Mouse (Mus musculus) kidney, embryonic 14.5 days (tissue): ENCODE results near the gene Ablim1. TPM values are rescaled to one million over a fixed set of nuclear protein-coding genes. Genes with fewer than 3 reads are reported as not detected.

Experiments used
- ATAC-seq: fragments of 200-750 bp; cut with Nextera tagmentation; 2 replicates; pipeline ENCODE4 v1.8.0; 2017; ENCODE audit warnings: moderate number of reproducible peaks, mild to moderate bottlenecking, moderate TSS enrichment, moderate library complexity; ENCODE audit not compliant: low FRiP score, low TSS enrichment
- H3K27ac ChIP-seq: fragments of 300-500 bp; sonication (generic); 2 replicates; pipeline ENCODE4 v1.5.1; 2014; ENCODE audit warnings: low read depth, mild to moderate bottlenecking, low read length, moderate library complexity, mixed read lengths
- H3K27me3 ChIP-seq: fragments of 300-500 bp; sonication (generic); 2 replicates; pipeline ENCODE4 v1.6.1; 2014; ENCODE audit warnings: mild to moderate bottlenecking, low read length; ENCODE audit not compliant: control insufficient read depth, insufficient read depth
- H3K36me3 ChIP-seq: fragments of 300-500 bp; sonication (generic); 2 replicates; pipeline ENCODE4 v1.6.1; 2014; ENCODE audit warnings: low read length, mixed read lengths; ENCODE audit not compliant: control insufficient read depth, insufficient read depth
- H3K4me1 ChIP-seq: fragments of 300-500 bp; sonication (generic); 2 replicates; pipeline ENCODE4 v1.6.1; 2014; ENCODE audit warnings: low read length, mixed read lengths; ENCODE audit not compliant: control insufficient read depth, insufficient read depth
- H3K4me2 ChIP-seq: fragments of 300-500 bp; sonication (generic); replicated peaks from 2 replicates; pipeline ENCODE4 v1.6.1; 2014; ENCODE audit warnings: low read depth, mild to moderate bottlenecking, low read length
- H3K4me3 ChIP-seq: fragments of 300-500 bp; sonication (generic); 2 replicates; pipeline ENCODE4 v1.5.1; 2014; ENCODE audit warnings: mild to moderate bottlenecking, low read length
- H3K9ac ChIP-seq: fragments of 300-500 bp; sonication (generic); 2 replicates; pipeline ENCODE4 v1.6.1; 2014; ENCODE audit warnings: low read depth, mild to moderate bottlenecking, low read length, moderate library complexity
- H3K9me3 ChIP-seq: fragments of 300-500 bp; sonication (generic); 2 replicates; pipeline ENCODE4 v1.6.1; 2016; ENCODE audit warnings: low read length; ENCODE audit not compliant: control insufficient read depth
- WGBS: fragments of 180-500 bp; shearing (Covaris S2); extraction: QIAGEN DNeasy Blood & Tissue Kit; methylation state at CpG from one replicate; pipeline ENCODE4 v1.1.7; 2014; 5-methylcytosine and 5-hydroxymethylcytosine counted together
- polyA plus RNA-seq: library from polyadenylated mRNA; unstranded; fragments of >200 nt; fragmentation: Nextera tagmentation; extraction: Ambion mirVana; gene quantifications from 2 replicates; pipeline ENCODE4 v1.2.1, GENCODE M21; 2014

Ablim1 gene
- polyA plus RNA-seq, 1 experiment from 2014 or later: 36.0 TPM

GRCm38 (mm10) chr19:57201090-57201483 lies 113.6 kb downstream of the Ablim1 start:
- peaks cover 25% of the 10 kb centered on the region for H3K4me1 ChIP-seq

GRCm38 (mm10) chr19:57200477-57201089 lies 114.1 kb downstream of the Ablim1 start:
- Histone ChIP-seq H3K36me3 (no peaks in the 10 kb centered on the region), H3K4me3 (no peak overlapping the region), H3K4me2 (no peak overlapping the region), H3K9me3 (no peaks in the 10 kb centered on the region), H3K9ac (no peak overlapping the region), H3K27me3 (no peaks in the 10 kb centered on the region), H3K27ac (no peak overlapping the region), H3K4me1 (peaks cover 25% of the 10 kb centered on the region)
- 25% methylated on average over 12 of the region's 12 CpGs for WGBS
- peak; percentile 53; the same call in 1 of the 2 replicates for ATAC-seq

More at GRCm38 (mm10) chr19:57201090-57201483, 113.6 kb downstream of the Ablim1 start:
- no peaks in the 10 kb centered on the region for H3K36me3 ChIP-seq
- no peak for ATAC-seq
- no peak overlapping the region for H3K4me2 ChIP-seq
- H3K27ac ChIP-seq: no peak overlapping the region
- 82% methylated on average over 8 of the region's 8 CpGs for WGBS
- no peaks in the 10 kb centered on the region for H3K27me3 ChIP-seq
- H3K4me3 ChIP-seq: no peak overlapping the region
- H3K9me3 ChIP-seq: no peaks in the 10 kb centered on the region
- H3K9ac ChIP-seq: no peak overlapping the region

DNA sequence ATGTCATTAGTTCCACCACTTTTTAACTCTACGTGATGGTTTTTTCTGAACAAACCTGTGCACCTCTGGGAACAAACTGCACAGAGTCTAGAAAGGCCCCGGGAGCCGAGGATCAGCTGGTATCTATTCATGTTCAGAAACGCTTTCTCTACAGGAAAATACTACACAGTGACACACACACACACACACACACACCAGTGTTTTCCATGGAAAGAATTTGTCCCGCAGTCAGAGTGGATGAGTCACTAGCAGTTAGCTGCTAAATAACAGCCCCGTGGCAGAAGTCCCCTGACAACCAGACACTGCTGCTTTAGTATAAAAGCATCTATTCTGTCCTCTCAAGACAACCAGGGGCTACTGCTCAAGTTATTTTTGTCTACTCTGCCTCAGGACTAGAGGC lies 115.4 kb downstream of the Ablim1 start:
- WGBS: 47% methylated on average over 6 of the region's 6 CpGs
- no peak overlapping the region for H3K27ac ChIP-seq
- no peaks in the 10 kb centered on the region for H3K9me3 ChIP-seq
- H3K4me3 ChIP-seq: no peak overlapping the region
- H3K36me3 ChIP-seq: no peaks in the 10 kb centered on the region
- H3K4me1 ChIP-seq: peaks cover 25% of the 10 kb centered on the region
- no peak overlapping the region for H3K4me2 ChIP-seq
- H3K27me3 ChIP-seq: no peaks in the 10 kb centered on the region
- no peak overlapping the region for H3K9ac ChIP-seq
- ATAC-seq: no peak

GRCm38 (mm10) chr19:57198531-57198930 lies 116.2 kb downstream of the Ablim1 start:
- WGBS: 74% methylated on average over 12 of the region's 12 CpGs
- Histone ChIP-seq H3K27me3 (no peaks in the 10 kb centered on the region), H3K9ac (no peak overlapping the region)

GRCm38 (mm10) chr19:57198029-57198428 lies 116.7 kb downstream of the Ablim1 start:
- no peak for ATAC-seq
- no peak overlapping the region for H3K9ac ChIP-seq
- peaks cover 25% of the 10 kb centered on the region for H3K4me1 ChIP-seq
- H3K27me3 ChIP-seq: no peaks in the 10 kb centered on the region
- H3K36me3 ChIP-seq: no peaks in the 10 kb centered on the region
- peak overlapping the region; percentile 83; the same call in 1 of the 2 replicates for H3K4me2 ChIP-seq
- H3K27ac ChIP-seq: no peak overlapping the region; the same call in 1 of the 2 replicates
- peak overlapping the region; percentile 42; the same call in 1 of the 2 replicates for H3K4me3 ChIP-seq
- WGBS: 35% methylated on average over 5 of the region's 5 CpGs
- no peaks in the 10 kb centered on the region for H3K9me3 ChIP-seq

More at GRCm38 (mm10) chr19:57198531-57198930, 116.2 kb downstream of the Ablim1 start:
- no peak overlapping the region for H3K4me3 ChIP-seq
- ATAC-seq: no peak
- H3K4me2 ChIP-seq: no peak overlapping the region
- H3K9me3 ChIP-seq: no peaks in the 10 kb centered on the region
- H3K36me3 ChIP-seq: no peaks in the 10 kb centered on the region
- peaks cover 25% of the 10 kb centered on the region for H3K4me1 ChIP-seq
- H3K27ac ChIP-seq: no peak overlapping the region

- peak; percentile 71; the same call in 1 of the 2 replicates for ATAC-seq
Observed at GRCm38 (mm10) chr19:57197043-57197817, 117.5 kb downstream of the Ablim1 start.

GRCm38 (mm10) chr19:57196616-57197015 lies 118.1 kb downstream of the Ablim1 start:
- Histone ChIP-seq H3K36me3 (no peaks in the 10 kb centered on the region), H3K4me1 (peaks cover 25% of the 10 kb centered on the region), H3K9ac (no peak overlapping the region), H3K9me3 (no peaks in the 10 kb centered on the region), H3K27ac (no peak overlapping the region), H3K4me2 (peak overlapping the region; percentile 83), H3K4me3 (peak overlapping the region; percentile 42), H3K27me3 (no peaks in the 10 kb centered on the region; the same call in 1 of the 2 replicates)
- no peak for ATAC-seq
- 42% methylated on average over 8 of the region's 8 CpGs for WGBS

More at GRCm38 (mm10) chr19:57197043-57197817, 117.5 kb downstream of the Ablim1 start:
- Histone ChIP-seq H3K4me3 (peak overlapping the region; percentile 42), H3K9me3 (no peaks in the 10 kb centered on the region), H3K9ac (peak overlapping the region; percentile 45; the same call in 1 of the 2 replicates), H3K27ac (peak overlapping the region; percentile 26; the same call in 1 of the 2 replicates), H3K4me1 (peaks cover 25% of the 10 kb centered on the region), H3K27me3 (no peaks in the 10 kb centered on the region), H3K36me3 (no peaks in the 10 kb centered on the region), H3K4me2 (peak overlapping the region; percentile 83)
- 3% methylated on average over 37 of the region's 37 CpGs for WGBS

DNA sequence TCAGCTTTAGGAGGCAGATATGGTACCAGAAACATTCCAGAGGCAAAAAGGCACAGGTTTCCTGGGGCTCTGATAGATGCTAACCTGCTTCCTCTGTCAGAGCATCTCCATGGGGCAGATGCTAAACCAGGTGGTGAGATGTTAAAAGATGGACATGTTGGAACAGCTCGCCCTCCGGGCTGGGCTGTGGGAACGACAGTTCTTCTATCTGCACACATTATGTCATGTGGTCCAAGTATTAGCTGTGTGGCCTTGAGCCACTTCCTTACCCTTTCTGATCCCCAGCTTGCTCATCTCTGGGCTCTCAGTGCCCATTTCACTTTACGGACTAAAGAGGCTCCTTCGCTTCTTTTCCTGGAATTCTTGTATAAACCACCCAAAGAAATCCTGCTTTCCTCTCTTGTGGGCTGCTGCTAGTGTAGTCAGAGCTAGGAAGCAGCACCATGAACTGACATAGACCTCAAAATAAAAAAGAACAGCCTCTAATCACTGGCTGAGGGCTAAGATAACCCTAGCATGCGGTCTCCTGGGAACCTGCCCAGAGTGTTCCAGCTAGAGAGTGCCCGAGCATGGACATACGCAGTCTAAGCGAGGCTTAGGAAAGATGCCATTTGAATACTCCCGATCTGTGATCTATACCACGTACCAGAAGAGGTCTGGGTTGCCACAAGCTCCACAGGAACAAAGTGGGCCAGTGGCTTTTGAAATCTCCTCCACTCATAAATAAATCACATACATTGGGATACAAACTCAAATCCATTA lies 119.4 kb downstream of the Ablim1 start:
- Histone ChIP-seq H3K4me1 (peaks cover 21% of the 10 kb centered on the region), H3K27me3 (no peaks in the 10 kb centered on the region; the same call in 1 of the 2 replicates), H3K36me3 (no peaks in the 10 kb centered on the region), H3K4me2 (no peak overlapping the region), H3K9me3 (no peaks in the 10 kb centered on the region), H3K9ac (no peak overlapping the region), H3K27ac (no peak overlapping the region), H3K4me3 (no peak overlapping the region)
- WGBS: 91% methylated on average over 11 of the region's 11 CpGs
- no peak for ATAC-seq
